Mouse (Mus musculus): ENCODE data around the gene Prrg3. TPM values are rescaled to one million over a fixed set of nuclear protein-coding genes. Genes with fewer than 3 reads are reported as not detected.

Prrg3 gene
- polyA plus RNA-seq, 1 experiment from 2014 or later: 11.2 TPM

GRCm38 (mm10) chrX:72012804-72013203, 50.4 kb downstream of the Prrg3 start:
- Histone ChIP-seq H3K4me3 (ENCODE audit: low read depth, low read length) (no peak overlapping the region), H3K27me3 (replicated peaks; ENCODE audit: control insufficient read depth, insufficient read depth, low read length) (no peaks in the 10 kb centered on the region), H3K27ac (ENCODE audit: low read depth) (no peak overlapping the region), H3K4me2 (ENCODE audit: low read length) (no peak overlapping the region), H3K36me3 (ENCODE audit: control insufficient read depth, insufficient read depth, low read length) (no peaks in the 10 kb centered on the region), H3K9me3 (ENCODE audit: control insufficient read depth, low read length) (no peaks in the 10 kb centered on the region), H3K4me1 (replicated peaks; ENCODE audit: control insufficient read depth, insufficient read depth, low read length) (no peaks in the 10 kb centered on the region), H3K9ac (ENCODE audit: low read length) (no peak overlapping the region)
- no peak for ATAC-seq (replicated peaks; ENCODE audit: low FRiP score, low TSS enrichment, low read depth)
- no peak for DNase-seq (ENCODE audit: low spot score)
- 27% methylated on average over 3 of the region's 3 CpGs for WGBS

DNA sequence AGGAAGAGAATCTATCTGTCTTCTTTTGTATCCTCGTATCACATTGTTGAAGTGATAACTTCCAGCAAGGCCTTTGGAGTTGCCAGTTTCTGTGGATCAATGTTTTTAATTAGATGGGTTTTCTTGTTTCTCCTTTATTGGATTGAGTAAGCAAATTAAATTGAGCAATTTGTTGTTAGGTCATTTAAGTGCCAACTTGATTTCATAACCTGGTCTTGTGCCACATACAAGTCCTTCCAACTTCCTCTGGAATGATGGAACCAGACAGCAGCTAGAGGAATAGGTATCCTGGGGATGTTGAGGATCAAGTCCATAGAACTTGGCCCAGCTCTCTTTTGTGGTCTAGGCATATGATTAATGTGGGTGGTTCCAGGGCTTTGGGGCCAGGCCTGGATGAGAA, 59.8 kb downstream of the Prrg3 start:
- H3K9ac ChIP-seq (ENCODE audit: low read length): no peak overlapping the region
- H3K36me3 ChIP-seq (ENCODE audit: control insufficient read depth, insufficient read depth, low read length): no peaks in the 10 kb centered on the region
- no peaks in the 10 kb centered on the region for H3K27me3 ChIP-seq (replicated peaks; ENCODE audit: control insufficient read depth, insufficient read depth, low read length)
- H3K4me3 ChIP-seq (ENCODE audit: low read depth, low read length): no peak overlapping the region
- H3K9me3 ChIP-seq (ENCODE audit: control insufficient read depth, low read length): no peaks in the 10 kb centered on the region
- no peaks in the 10 kb centered on the region for H3K4me1 ChIP-seq (replicated peaks; ENCODE audit: control insufficient read depth, insufficient read depth, low read length)
- no peak for ATAC-seq (replicated peaks; ENCODE audit: low FRiP score, low TSS enrichment, low read depth)
- no peak overlapping the region for H3K27ac ChIP-seq (ENCODE audit: low read depth)
- no peak overlapping the region for H3K4me2 ChIP-seq (ENCODE audit: low read length)
- DNase-seq (ENCODE audit: low spot score): no peak
- 86% methylated on average over 1 of the region's 1 CpGs for WGBS

Other genes with a start within 250 kb of the Prrg3 start
- 37.0 and 41.2 TPM in 2 replicates for gene Vma21, start 146.7 kb upstream of the Prrg3 start, polyA plus RNA-seq (2014; fragmentation: Nextera tagmentation; extraction: Ambion mirVana)
- gene Gm1141, start 41.6 kb upstream of the Prrg3 start, polyA plus RNA-seq (2014; fragmentation: Nextera tagmentation; extraction: Ambion mirVana): 0.22 TPM in 1 of 2 replicates, not detected in the other
- gene Fate1, start 10.4 kb downstream of the Prrg3 start, polyA plus RNA-seq (2014; fragmentation: Nextera tagmentation; extraction: Ambion mirVana): not detected in 2 replicates
- gene Cnga2, start 29.2 kb downstream of the Prrg3 start, polyA plus RNA-seq (2014; fragmentation: Nextera tagmentation; extraction: Ambion mirVana): 0.09 and 0.12 TPM in 2 replicates

All from intestine, embryonic 14.5 days (tissue).